Mouse (Mus musculus): ENCODE results near the gene Cpsf7. TPM values are rescaled to one million over a fixed set of nuclear protein-coding genes. Genes with fewer than 3 reads are reported as not detected.

Cpsf7 gene
- 10 to 100 TPM; 77.4 to 82.5 TPM for total RNA-seq (2021)
- long read RNA-seq, experiment 1, transcript Cpsf7-201 (10 exons, 3,500 nt) = major isoform, 18 of 52 reads
- long read RNA-seq, experiment 1, partial matches to known transcripts = 18 of 52 reads
- long read RNA-seq, experiment 1, other reads (novel, unspliced or antisense) = 15 of 52 reads
- long read RNA-seq, experiment 2, transcript Cpsf7-201 (10 exons, 3,500 nt) = major isoform, 12 of 33 reads
- long read RNA-seq, experiment 2, partial matches to known transcripts = 10 of 33 reads
- long read RNA-seq, experiment 2, other reads (novel, unspliced or antisense) = 11 of 33 reads

GRCm38 (mm10) chr19:10525106-10525901, at the start of gene Cpsf7:
Gene Cpsf7 (plus strand): TSS chr19:10525266.
- peak within 1 kb of the TSS; percentile 98 for H3K27ac ChIP-seq
- DNase-seq (ENCODE audit: extremely low spot score in 1 of 2, low spot score in 2 of 2) = peak; percentile 85 to 88
- no peak for TF ChIP-seq CTCF (IDR thresholded peaks at IDR 0.05)
- peak within 1 kb of the TSS; percentile 67 for H3K4me3 ChIP-seq
- intact Hi-C loops (cut with DNase I) = loop anchor here (2.0 to 5.0 kb wide), 2 partner anchors 51 to 82 kb away; partner anchors contain the start of genes Cyb561a3, Ddb1, Tkfc and Tmem138

GRCm38 (mm10) chr19:10479541-10479940, 45.5 kb upstream of the Cpsf7 start:
- Histone ChIP-seq H3K27ac (no peak overlapping the region), H3K4me3 (no peak overlapping the region)
- no peak for DNase-seq (ENCODE audit: extremely low spot score in 1 of 2, low spot score in 2 of 2)
- TF ChIP-seq CTCF (IDR thresholded peaks at IDR 0.05) = no peak
- intact Hi-C loops (cut with DNase I) = no loop called here

GRCm38 (mm10) chr19:10482703-10483102, 42.4 kb upstream of the Cpsf7 start, which contains the start of gene Ppp1r32:
Gene Ppp1r32 (minus strand): TSS chr19:10482928.
- Histone ChIP-seq H3K4me3 (no peak within 1 kb of the TSS), H3K27ac (no peak within 1 kb of the TSS)
- DNase-seq (ENCODE audit: extremely low spot score in 1 of 2, low spot score in 2 of 2) = no peak
- intact Hi-C loops (cut with DNase I) = no loop called here
- no peak for TF ChIP-seq CTCF (IDR thresholded peaks at IDR 0.05)

GRCm38 (mm10) chr19:10486264-10486738, 38.8 kb upstream of the Cpsf7 start:
- Histone ChIP-seq H3K4me3 (no peak overlapping the region), H3K27ac (no peak overlapping the region)
- intact Hi-C loops (cut with DNase I) = loop anchor here (1.0 to 5.0 kb wide), 4 partner anchors 37 to 269 kb away; no protein-coding TSS in a partner anchor
- TF ChIP-seq CTCF (IDR thresholded peaks at IDR 0.05) = peak; percentile 93
- peak; percentile 53 to 54 for DNase-seq (ENCODE audit: extremely low spot score in 1 of 2, low spot score in 2 of 2)

DNA sequence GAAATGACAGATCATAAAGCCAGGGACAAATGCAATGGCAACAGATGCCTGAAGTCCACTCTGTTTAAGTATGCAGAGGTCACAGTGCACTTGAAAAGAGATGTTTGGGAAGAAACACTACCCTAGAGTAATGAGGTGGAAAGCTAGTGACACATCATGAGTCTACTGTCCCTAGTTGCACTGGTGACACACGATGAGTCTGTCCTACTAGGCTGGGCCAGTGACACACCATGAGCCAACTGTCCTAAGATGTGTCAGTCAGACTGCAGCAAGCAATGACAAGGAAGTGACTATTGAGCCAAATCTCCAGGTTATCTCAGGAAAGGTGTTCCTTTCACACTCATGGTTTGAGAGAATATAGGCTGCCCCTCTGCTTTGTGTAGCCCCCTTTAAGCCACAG, 29.4 kb upstream of the Cpsf7 start:
- intact Hi-C loops (cut with DNase I) = no loop called here
- Histone ChIP-seq H3K27ac (no peak overlapping the region), H3K4me3 (no peak overlapping the region)
- TF ChIP-seq CTCF (IDR thresholded peaks at IDR 0.05) = no peak
- no peak for DNase-seq (ENCODE audit: extremely low spot score in 1 of 2, low spot score in 2 of 2)

DNA sequence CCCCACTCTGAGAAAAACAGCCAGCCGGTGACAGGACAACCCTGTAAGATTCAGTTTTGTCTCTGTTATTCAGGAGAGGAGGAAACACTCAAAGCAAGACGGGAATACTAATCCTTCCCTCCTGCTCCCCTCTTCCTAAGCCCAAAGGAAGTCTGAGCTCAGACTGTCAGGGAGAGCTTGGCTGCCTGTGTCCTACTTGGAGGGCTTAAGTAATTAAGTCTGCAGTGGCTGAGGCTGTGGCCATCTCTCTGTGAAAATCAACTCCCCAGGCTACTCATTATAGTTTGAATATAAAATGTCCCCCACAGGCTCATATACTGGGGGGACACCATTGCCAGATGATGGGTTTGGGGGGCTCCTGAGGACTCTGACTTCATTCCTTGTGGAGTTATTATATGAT, 28.1 kb upstream of the Cpsf7 start:
- Histone ChIP-seq H3K27ac (no peak overlapping the region), H3K4me3 (no peak overlapping the region)
- TF ChIP-seq CTCF (IDR thresholded peaks at IDR 0.05) = no peak
- DNase-seq (ENCODE audit: extremely low spot score in 1 of 2, low spot score in 2 of 2) = no peak
- intact Hi-C loops (cut with DNase I) = no loop called here

DNA sequence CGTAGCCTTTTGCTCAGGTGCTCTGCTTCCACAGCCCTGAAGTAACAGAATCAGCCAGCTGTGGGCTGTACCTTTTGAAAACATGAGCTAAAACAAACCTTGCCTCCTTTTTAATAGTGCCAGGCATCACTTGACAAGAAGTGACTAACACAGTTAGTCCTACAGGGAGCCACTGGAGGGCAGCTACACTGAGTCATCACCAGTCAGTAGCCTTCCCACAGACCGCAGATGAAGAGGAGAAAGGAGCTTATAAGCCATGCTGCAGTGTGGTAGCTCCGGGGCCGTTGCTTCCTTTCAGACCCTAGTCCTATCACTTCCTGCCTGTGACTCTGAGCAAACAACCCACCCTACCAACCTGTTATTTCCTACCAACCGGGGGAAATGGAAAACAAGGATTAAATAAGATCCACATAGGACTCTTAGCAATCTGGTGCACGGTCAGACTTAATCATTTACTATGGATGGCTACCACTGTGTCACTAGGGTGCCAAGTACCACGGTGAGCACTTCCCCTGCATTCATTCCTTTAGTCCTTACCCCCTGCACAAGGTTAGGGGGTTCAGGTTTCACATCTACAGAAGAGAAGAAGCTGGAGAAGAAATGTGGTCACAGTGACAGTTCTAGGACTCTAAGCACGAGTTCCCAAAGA, 27.4 kb upstream of the Cpsf7 start:
- DNase-seq (ENCODE audit: extremely low spot score in 1 of 2, low spot score in 2 of 2) = peak in 1 of 2 experiments; percentile 40
- no peak for TF ChIP-seq CTCF (IDR thresholded peaks at IDR 0.05)
- Histone ChIP-seq H3K27ac (0 out of 2 replicates have a peak overlapping the region, but pooled peaks have one; percentile 8), H3K4me3 (no peak overlapping the region)
- intact Hi-C loops (cut with DNase I) = no loop called here

- Histone ChIP-seq H3K27ac (0 out of 2 replicates have a peak overlapping the region, but pooled peaks have one; percentile 5), H3K4me3 (no peak overlapping the region)
- TF ChIP-seq CTCF (IDR thresholded peaks at IDR 0.05) = no peak
- no peak for DNase-seq (ENCODE audit: extremely low spot score in 1 of 2, low spot score in 2 of 2)
- intact Hi-C loops (cut with DNase I) = no loop called here
Measured at GRCm38 (mm10) chr19:10500581-10500980, 24.5 kb upstream of the Cpsf7 start.

- Histone ChIP-seq H3K27ac (no peak overlapping the region), H3K4me3 (no peak overlapping the region)
- intact Hi-C loops (cut with DNase I) = no loop called here
- DNase-seq (ENCODE audit: extremely low spot score in 1 of 2, low spot score in 2 of 2) = peak in 1 of 2 experiments; percentile 53
- TF ChIP-seq CTCF (IDR thresholded peaks at IDR 0.05) = peak; percentile 91
Measured at GRCm38 (mm10) chr19:10502571-10502970, 22.5 kb upstream of the Cpsf7 start.

GRCm38 (mm10) chr19:10510759-10511330, 14.2 kb upstream of the Cpsf7 start:
- no peak for DNase-seq (ENCODE audit: extremely low spot score in 1 of 2, low spot score in 2 of 2)
- TF ChIP-seq CTCF (IDR thresholded peaks at IDR 0.05) = no peak
- intact Hi-C loops (cut with DNase I) = no loop called here
- Histone ChIP-seq H3K4me3 (no peak overlapping the region), H3K27ac (no peak overlapping the region)

GRCm38 (mm10) chr19:10520355-10520754, 4.7 kb upstream of the Cpsf7 start:
- Histone ChIP-seq H3K27ac (no peak overlapping the region), H3K4me3 (no peak overlapping the region)
- intact Hi-C loops (cut with DNase I) = no loop called here
- DNase-seq (ENCODE audit: extremely low spot score in 1 of 2, low spot score in 2 of 2) = no peak
- peak; percentile 58 for TF ChIP-seq CTCF (IDR thresholded peaks at IDR 0.05)

Data from left cerebral cortex, adult 2 months (tissue).